Mouse (Mus musculus) gastrocnemius, postnatal 4 days (tissue): ENCODE results near the gene Gm21900. TPM values are rescaled to one million over a fixed set of nuclear protein-coding genes. Genes with fewer than 3 reads are reported as not detected.
A peak's percentile ranks its signal among the peaks of the same experiment; 100 is the strongest.
"Not testable (repeated sequence)": the region's sequence is repeated elsewhere in the genome, so short reads cannot be mapped to it uniquely, and the experiment has no call there.

Experiments
- DNase-seq, 2 experiments: peaks; one replicate each; pipeline ENCODE4 v3.0.0; 2021 to 2022; ENCODE audit warnings: low spot score in 2 of 2, mixed read lengths in 2 of 2
- long read RNA-seq, 2 experiments: library from polyadenylated mRNA; stranded (forward); transcript quantifications; one replicate each; pipeline ENCODE4 v2.0.0; 2021
- total RNA-seq, 2 experiments: library from RNA; stranded (reverse); gene quantifications; 2 replicates each; pipeline ENCODE4 v1.2.3; 2021

Gene Gm21900
- not detected for total RNA-seq
- long read RNA-seq, experiment 1, result 0 reads
- long read RNA-seq, experiment 2, result 0 reads

- not testable (repeated sequence) for DNase-seq
Observed at GRCm38 (mm10) chrY:10616061-10616460, at the start of gene Gm21900. Gene Gm21900 (plus strand): TSS chrY:10616361.

DNA sequence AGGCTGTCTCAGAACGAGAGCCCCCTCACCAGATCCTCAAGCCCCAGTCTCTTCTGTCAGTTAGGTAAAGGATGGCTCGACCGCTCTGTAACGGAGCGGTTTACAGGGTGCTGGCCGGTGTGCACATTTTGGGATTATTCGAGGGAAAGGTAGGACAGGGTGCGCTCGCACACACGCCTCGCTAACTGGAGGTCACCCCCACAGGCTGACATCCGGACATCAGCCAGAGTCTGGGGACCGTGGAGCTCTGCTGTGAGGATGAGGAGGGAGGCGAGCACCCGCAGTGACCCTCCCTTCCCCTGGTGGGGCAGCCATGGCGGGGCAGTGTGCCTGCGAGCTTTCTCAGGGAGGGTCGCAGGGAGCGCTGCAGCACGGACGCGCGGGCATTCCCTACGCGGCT, 27.4 kb downstream of the Gm21900 start:
- DNase-seq, result peak; percentile 4 to 7

Other genes with a start within 250 kb of the Gm21900 start
- gene Gm28510, start 203.6 kb upstream of the Gm21900 start, total RNA-seq, result not detected
- not detected for gene Gm20737, start 80.3 kb upstream of the Gm21900 start, total RNA-seq
- not detected for gene Gm21775, start 62.9 kb upstream of the Gm21900 start, total RNA-seq
- gene Gm20777, start 136.1 kb downstream of the Gm21900 start, total RNA-seq, result not detected